Mouse (Mus musculus) liver, postnatal 0 days (tissue): ENCODE measurements around the gene Dera. TPM values are rescaled to one million over a fixed set of nuclear protein-coding genes. Genes with fewer than 3 reads are reported as not detected.

Experiments
- ATAC-seq: fragments of 200-750 bp; cut with Nextera tagmentation; 2 replicates; pipeline ENCODE4 v1.8.0; 2017; ENCODE audit warnings: mild to moderate bottlenecking, moderate library complexity
- DNase-seq: peaks from one replicate; pipeline ENCODE4 v3.0.0-alpha.2; 2016
- H3K27ac ChIP-seq: fragments of 300-500 bp; sonication (generic); 2 replicates; pipeline ENCODE4 v1.5.1; 2014; ENCODE audit warnings: antibody characterized with exemption, moderate library complexity, mild to moderate bottlenecking, low read depth
- H3K27me3 ChIP-seq: fragments of 300-500 bp; sonication (generic); 2 replicates; pipeline ENCODE4 v1.6.1; 2014; ENCODE audit warnings: low read length, control low read depth, mixed read lengths; ENCODE audit not compliant: insufficient read depth
- H3K36me3 ChIP-seq: fragments of 300-500 bp; sonication (generic); replicated peaks from 2 replicates; pipeline ENCODE4 v1.6.1; 2014; ENCODE audit warnings: mild to moderate bottlenecking, control low read depth, low read length, moderate library complexity, mixed read lengths; ENCODE audit not compliant: insufficient read depth
- H3K4me1 ChIP-seq: fragments of 300-500 bp; sonication (generic); 2 replicates; pipeline ENCODE4 v1.6.1; 2014; ENCODE audit warnings: antibody characterized with exemption, mild to moderate bottlenecking, control low read depth; ENCODE audit not compliant: insufficient read depth
- H3K4me2 ChIP-seq: fragments of 300-500 bp; sonication (generic); 2 replicates; pipeline ENCODE4 v1.6.1; 2014; ENCODE audit warnings: low read depth, mild to moderate bottlenecking, low read length, moderate library complexity, mixed read lengths
- H3K4me3 ChIP-seq: fragments of 300-500 bp; sonication (generic); 2 replicates; pipeline ENCODE4 v1.5.1; 2014; ENCODE audit warnings: low read depth, low read length
- H3K9ac ChIP-seq: fragments of 300-500 bp; sonication (generic); replicated peaks from 2 replicates; pipeline ENCODE4 v1.6.1; 2014; ENCODE audit warnings: mild to moderate bottlenecking, moderate library complexity
- H3K9me3 ChIP-seq: fragments of 300-500 bp; sonication (generic); 2 replicates; pipeline ENCODE4 v1.6.1; 2016; ENCODE audit warnings: mild to moderate bottlenecking, control low read depth, low read length, mixed read lengths
- CTCF ChIP-seq: sonication (generic); IDR thresholded peaks from 2 replicates; pipeline ENCODE4 v1.5.1; 2016; ENCODE audit warnings: antibody characterized with exemption, low read depth
- EP300 ChIP-seq: IDR thresholded peaks from 2 replicates; pipeline ENCODE4 v1.6.1; 2016; ENCODE audit warnings: antibody characterized with exemption, low read depth, mild to moderate bottlenecking
- WGBS: fragments of 180-500 bp; shearing (Covaris S2); extraction: QIAGEN DNeasy Blood & Tissue Kit; methylation state at CpG from one replicate; pipeline ENCODE4 v1.1.7; 2014; ENCODE audit not compliant: insufficient replicate concordance; 5-methylcytosine and 5-hydroxymethylcytosine counted together
- polyA plus RNA-seq: library from polyadenylated mRNA; unstranded; fragments of >200 nt; fragmentation: Nextera tagmentation; extraction: Ambion mirVana; gene quantifications from 2 replicates; pipeline ENCODE4 v1.2.1, GENCODE M21; 2015

Dera gene
- polyA plus RNA-seq, 1 experiment from 2014 or later: 43.6 TPM

- DNase-seq: no peak
- Histone ChIP-seq H3K36me3 (0 out of 2 replicates have a peak, but pooled peaks cover under 1% of the 10 kb centered on the region), H3K4me3 (no peak overlapping the region), H3K4me2 (no peak overlapping the region), H3K9ac (no peak overlapping the region), H3K9me3 (no peaks in the 10 kb centered on the region), H3K4me1 (no peaks in the 10 kb centered on the region), H3K27ac (no peak overlapping the region), H3K27me3 (no peaks in the 10 kb centered on the region)
- no peak for ATAC-seq
- 75% methylated on average over 5 of the region's 5 CpGs for WGBS
- no peak for TF ChIP-seq EP300
- TF ChIP-seq CTCF: no peak
Measured at GRCm38 (mm10) chr6:137825022-137825613, 70.8 kb downstream of the Dera start.

- TF ChIP-seq EP300 (no peak), CTCF (no peak)
- H3K27ac ChIP-seq: no peak overlapping the region
- ATAC-seq (no peak), DNase-seq (no peak)
- H3K4me3 ChIP-seq: no peak overlapping the region
- H3K9me3 ChIP-seq: no peaks in the 10 kb centered on the region
- H3K4me2 ChIP-seq: no peak overlapping the region
- no peak overlapping the region for H3K9ac ChIP-seq
- no peaks in the 10 kb centered on the region for H3K4me1 ChIP-seq
- no peaks in the 10 kb centered on the region for H3K27me3 ChIP-seq
- peaks cover 7% of the 10 kb centered on the region for H3K36me3 ChIP-seq
- WGBS: 87% methylated on average over 12 of the region's 12 CpGs
Measured at GRCm38 (mm10) chr6:137829056-137829776, 74.9 kb downstream of the Dera start.

GRCm38 (mm10) chr6:137836799-137837198 lies 82.5 kb downstream of the Dera start:
- ATAC-seq: no peak
- H3K4me1 ChIP-seq: no peaks in the 10 kb centered on the region
- DNase-seq: no peak
- H3K27me3 ChIP-seq: no peaks in the 10 kb centered on the region
- 0 out of 2 replicates have a peak, but pooled peaks cover 3% of the 10 kb centered on the region for H3K36me3 ChIP-seq
- H3K27ac ChIP-seq: no peak overlapping the region
- TF ChIP-seq EP300: no peak
- TF ChIP-seq CTCF: no peak
- no peak overlapping the region for H3K4me3 ChIP-seq
- WGBS: 81% methylated on average over 13 of the region's 13 CpGs
- no peak overlapping the region for H3K4me2 ChIP-seq
- no peaks in the 10 kb centered on the region for H3K9me3 ChIP-seq
- H3K9ac ChIP-seq: no peak overlapping the region

- no peak for TF ChIP-seq EP300
- TF ChIP-seq CTCF: no peak
- Histone ChIP-seq H3K9me3 (no peaks in the 10 kb centered on the region), H3K9ac (no peak overlapping the region), H3K4me3 (no peak overlapping the region), H3K27me3 (no peaks in the 10 kb centered on the region), H3K36me3 (no peaks in the 10 kb centered on the region), H3K4me1 (no peaks in the 10 kb centered on the region), H3K27ac (no peak overlapping the region), H3K4me2 (no peak overlapping the region)
- ATAC-seq (no peak), DNase-seq (no peak)
- 76% methylated on average over 3 of the region's 3 CpGs for WGBS
Measured at GRCm38 (mm10) chr6:137843337-137843736, 89.0 kb downstream of the Dera start.

GRCm38 (mm10) chr6:137857198-137858194 lies 103.2 kb downstream of the Dera start:
- no peaks in the 10 kb centered on the region for H3K27me3 ChIP-seq
- H3K36me3 ChIP-seq: no peaks in the 10 kb centered on the region
- H3K27ac ChIP-seq: no peak overlapping the region
- H3K4me1 ChIP-seq: no peaks in the 10 kb centered on the region
- no peak overlapping the region for H3K4me3 ChIP-seq
- no peak for DNase-seq
- H3K9ac ChIP-seq: no peak overlapping the region
- no peak for TF ChIP-seq EP300
- TF ChIP-seq CTCF: no peak
- 78% methylated on average over 10 of the region's 10 CpGs for WGBS
- no peak for ATAC-seq
- no peaks in the 10 kb centered on the region for H3K9me3 ChIP-seq
- no peak overlapping the region for H3K4me2 ChIP-seq
